Mouse (Mus musculus) megakaryocyte, embryonic 14.5 days (primary cell): ENCODE data around the gene Gm8229. TPM values are rescaled to one million over a fixed set of nuclear protein-coding genes. Genes with fewer than 3 reads are reported as not detected.
"Not testable (repeated sequence)": the region's sequence is repeated elsewhere in the genome, so short reads cannot be mapped to it uniquely, and the experiment has no call there.

Source experiments
- H3K27me3 ChIP-seq: replicated peaks from 2 replicates; pipeline ENCODE3; 2012; ENCODE audit warnings: inconsistent platforms
- H3K36me3 ChIP-seq: replicated peaks from 2 replicates; pipeline ENCODE3; 2012; ENCODE audit warnings: low read length, inconsistent platforms, mixed read lengths
- H3K4me1 ChIP-seq: 2 replicates; pipeline ENCODE4 v1.6.1; 2012; ENCODE audit warnings: inconsistent platforms
- H3K4me3 ChIP-seq: replicated peaks from 2 replicates; pipeline ENCODE3; 2012; ENCODE audit warnings: moderate library complexity, mild to moderate bottlenecking, inconsistent platforms
- H3K9me3 ChIP-seq: 2 replicates; pipeline ENCODE4 v1.6.1; 2012; ENCODE audit warnings: inconsistent platforms
- polyA plus RNA-seq: library from polyadenylated mRNA; stranded (reverse); fragments of >175 nt; gene quantifications from 2 replicates; pipeline ENCODE4 v1.2.3, GENCODE M21; 2012; ENCODE audit warnings: low replicate concordance; ENCODE audit not compliant: insufficient read depth

Gm8229 gene
- polyA plus RNA-seq = not detected in 2 replicates

DNA sequence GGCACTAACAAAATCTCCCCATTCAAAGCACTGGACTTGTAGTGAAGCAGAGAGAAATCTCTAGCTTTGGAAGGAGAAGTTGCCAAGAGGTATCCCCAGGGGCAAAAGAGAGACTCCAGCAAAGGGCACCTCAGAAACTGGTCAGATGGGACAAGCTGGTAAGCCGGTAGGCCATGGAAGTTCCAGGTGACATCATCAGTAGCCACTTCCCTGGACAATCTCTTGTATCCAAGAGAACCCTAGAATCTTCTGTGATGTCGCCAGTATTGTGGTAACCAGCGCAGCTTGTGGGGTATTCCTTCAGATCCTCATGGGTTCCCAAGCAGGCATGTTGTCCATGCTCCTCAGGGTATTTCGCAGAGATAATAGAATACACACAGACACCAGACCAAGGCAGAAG, at the start of gene Gm8229:
TSS of gene Gm8229 (plus strand) at position 301 of the 400 bp plus-strand sequence.
- H3K36me3 ChIP-seq, H3K4me3 ChIP-seq, H3K27me3 ChIP-seq, H3K9me3 ChIP-seq, H3K4me1 ChIP-seq: not testable (repeated sequence)

DNA sequence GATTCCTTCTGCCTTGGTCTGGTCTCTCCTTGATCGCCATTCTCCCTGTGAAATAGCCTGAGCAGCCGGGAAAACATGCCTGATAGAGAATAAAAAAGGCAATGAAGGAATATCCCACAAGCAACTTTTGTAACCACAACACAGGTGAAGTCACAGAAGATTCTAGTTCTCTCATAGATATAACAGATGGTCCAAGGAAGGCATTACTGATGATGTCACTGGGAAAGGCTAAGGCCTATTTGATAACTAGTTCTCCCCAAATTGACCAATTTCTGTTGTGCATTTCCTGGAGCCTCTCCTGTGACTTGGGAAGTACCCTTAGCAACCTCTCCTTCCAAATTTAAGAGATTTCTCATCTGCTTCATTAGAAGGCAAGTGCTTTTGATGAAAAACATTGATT, 26.7 kb upstream of the Gm8229 start, which contains the start of gene Gm5930:
TSS of gene Gm5930 (minus strand) at position 101 of the 400 bp plus-strand sequence.
- H3K4me1 ChIP-seq = not testable (repeated sequence)

DNA sequence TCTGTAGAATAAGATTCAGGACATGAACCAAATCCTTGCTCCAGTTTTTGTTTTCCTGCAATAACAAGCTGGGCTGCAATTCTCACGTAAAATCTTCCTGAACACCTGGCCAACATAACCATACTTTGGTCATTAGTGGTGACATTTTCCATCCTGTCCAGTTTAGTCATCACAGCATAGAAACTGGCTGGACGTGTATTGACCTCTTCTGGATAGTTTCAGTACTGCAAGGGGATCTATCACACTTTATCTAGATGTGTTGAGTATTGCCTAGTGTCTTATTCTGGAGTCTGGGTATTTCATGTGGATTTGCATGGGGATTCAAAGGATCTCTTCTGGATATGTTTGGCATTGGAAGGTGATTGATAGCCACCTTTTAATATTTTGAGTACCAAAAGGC, 3.7 kb upstream of the Gm8229 start:
- H3K4me3 ChIP-seq, H3K36me3 ChIP-seq, H3K27me3 ChIP-seq, H3K9me3 ChIP-seq, H3K4me1 ChIP-seq: not testable (repeated sequence)

More for the DNA sequence above, 26.7 kb upstream of the Gm8229 start, which contains the start of gene Gm5930:
- not testable (repeated sequence) for H3K36me3 ChIP-seq, H3K9me3 ChIP-seq, H3K4me3 ChIP-seq, H3K27me3 ChIP-seq

DNA sequence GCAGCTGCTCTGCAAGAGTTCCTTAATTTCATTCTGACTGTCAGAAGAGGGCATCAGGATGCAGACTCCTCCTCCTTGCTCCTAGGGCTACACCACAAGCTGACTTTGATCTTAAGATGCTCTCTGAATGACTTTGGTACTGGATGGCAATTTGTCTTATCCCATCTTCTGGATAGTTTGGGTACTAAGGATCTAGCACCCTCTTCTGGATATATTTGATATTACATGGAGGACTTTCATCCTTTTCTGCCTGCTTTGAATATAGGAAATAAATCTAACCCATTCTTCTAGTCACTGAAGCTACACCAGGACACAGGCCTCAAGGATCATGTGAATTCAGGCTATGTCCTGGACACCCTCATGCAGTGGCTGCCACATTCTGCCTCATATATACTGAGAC, 2.9 kb upstream of the Gm8229 start:
- H3K9me3 ChIP-seq, H3K4me3 ChIP-seq, H3K4me1 ChIP-seq, H3K36me3 ChIP-seq, H3K27me3 ChIP-seq: not testable (repeated sequence)

DNA sequence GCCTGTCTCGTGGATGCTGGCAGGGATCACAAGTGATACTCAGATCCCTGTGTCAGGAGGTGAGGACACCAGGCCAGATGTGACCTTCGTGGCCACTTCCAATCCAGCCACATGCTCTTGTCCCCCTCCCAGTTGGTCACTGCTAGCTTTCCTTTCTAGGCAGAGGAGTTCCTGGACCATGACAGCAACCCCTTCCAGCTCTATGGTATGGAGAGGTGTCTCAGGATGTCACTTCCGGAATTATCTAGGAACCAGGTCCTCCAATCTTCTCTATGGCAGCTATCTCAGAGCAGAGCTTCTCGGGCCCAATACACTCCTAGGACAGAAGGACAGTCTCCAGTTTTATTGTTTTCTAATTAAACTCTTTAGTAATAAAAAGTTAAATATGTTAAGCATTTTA, 19.1 kb downstream of the Gm8229 start:
- H3K27me3 ChIP-seq, H3K36me3 ChIP-seq, H3K4me1 ChIP-seq, H3K9me3 ChIP-seq, H3K4me3 ChIP-seq: not testable (repeated sequence)

DNA sequence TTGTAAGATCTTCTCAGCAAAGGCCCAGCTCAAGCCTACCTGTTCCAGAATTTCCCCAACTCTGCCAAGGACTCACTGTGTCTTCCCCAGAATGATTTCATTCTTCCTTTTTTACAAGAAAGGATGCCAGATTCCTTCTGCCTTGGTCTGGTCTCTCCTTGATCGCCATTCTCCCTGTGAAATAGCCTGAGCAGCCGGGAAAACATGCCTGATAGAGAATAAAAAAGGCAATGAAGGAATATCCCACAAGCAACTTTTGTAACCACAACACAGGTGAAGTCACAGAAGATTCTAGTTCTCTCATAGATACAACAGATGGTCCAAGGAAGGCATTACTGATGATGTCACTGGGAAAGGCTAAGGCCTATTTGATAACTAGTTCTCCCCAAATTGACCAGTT, 45.4 kb downstream of the Gm8229 start, which contains the start of gene Gm3371:
TSS of gene Gm3371 (minus strand) at position 101 of the 400 bp plus-strand sequence.
- H3K4me3 ChIP-seq, H3K9me3 ChIP-seq, H3K36me3 ChIP-seq, H3K4me1 ChIP-seq, H3K27me3 ChIP-seq: not testable (repeated sequence)

Other genes starting within 250 kb of the Gm8229 start
- not detected in 2 replicates for gene Gm3327, start 241.5 kb upstream of the Gm8229 start, polyA plus RNA-seq
- gene Gm8212, start 167.7 kb upstream of the Gm8229 start, polyA plus RNA-seq = not detected in 2 replicates
- gene 4930503E14Rik, start 152.1 kb upstream of the Gm8229 start, polyA plus RNA-seq = not detected in 2 replicates
- not detected in 2 replicates for gene Gm8220, start 79.8 kb upstream of the Gm8229 start, polyA plus RNA-seq
- gene Gm5930, start 26.8 kb upstream of the Gm8229 start, polyA plus RNA-seq = not detected in 2 replicates
- not detected in 2 replicates for gene Gm3371, start 45.3 kb downstream of the Gm8229 start, polyA plus RNA-seq
- not detected in 2 replicates for gene Gm8232, start 68.3 kb downstream of the Gm8229 start, polyA plus RNA-seq
- not detected in 2 replicates for gene BC061237, start 127.1 kb downstream of the Gm8229 start, polyA plus RNA-seq
- gene Gm17093, start 152.9 kb downstream of the Gm8229 start, polyA plus RNA-seq = not detected in 2 replicates
- not detected in 2 replicates for gene Gm8247, start 217.8 kb downstream of the Gm8229 start, polyA plus RNA-seq